Mouse (Mus musculus) testis, postnatal 10 days (tissue): ENCODE data around the gene Gm20388.

Experiments
- DNase-seq: peaks from one replicate; pipeline ENCODE4 v3.0.0; 2021; ENCODE audit warnings: low spot score

The Gm20388 gene

DNA sequence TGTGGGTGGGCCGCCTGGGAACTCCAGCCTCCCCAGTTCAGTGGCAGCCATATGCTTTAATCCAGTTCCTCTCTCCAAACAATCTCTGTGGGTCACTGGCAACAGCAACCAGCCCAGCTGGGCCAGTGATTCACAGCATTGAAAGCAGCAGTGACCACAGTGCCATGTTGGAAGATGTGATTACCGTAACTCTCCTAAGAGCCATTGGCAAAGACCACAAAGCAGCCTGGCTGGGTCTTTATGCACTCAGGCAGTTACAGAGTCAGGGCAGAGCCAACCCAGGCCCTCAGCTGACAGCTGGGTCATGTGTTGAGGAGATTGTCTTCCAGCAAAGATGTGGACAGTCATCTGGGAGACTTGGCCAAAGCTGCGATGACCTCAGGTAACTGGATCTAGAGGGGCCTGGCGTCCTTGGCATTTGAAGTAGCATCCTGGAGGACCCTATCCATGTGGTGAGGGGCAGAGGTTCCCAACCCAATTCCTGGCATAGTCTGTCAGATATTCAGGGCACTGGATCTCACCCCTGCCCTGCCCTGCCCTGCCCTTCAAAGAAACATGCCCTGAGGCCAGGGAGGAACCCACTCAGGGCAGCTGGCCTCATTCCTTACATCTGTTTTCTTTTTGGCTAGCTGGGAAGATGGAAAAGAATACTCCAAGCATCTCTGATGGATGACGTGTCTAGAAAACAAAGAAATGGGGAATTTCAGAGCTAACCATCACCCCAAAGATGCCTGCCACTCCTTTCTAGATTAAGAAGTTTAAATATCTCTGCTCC, 1052.2 kb downstream of the Gm20388 start:
- DNase-seq, result no peak

DNA sequence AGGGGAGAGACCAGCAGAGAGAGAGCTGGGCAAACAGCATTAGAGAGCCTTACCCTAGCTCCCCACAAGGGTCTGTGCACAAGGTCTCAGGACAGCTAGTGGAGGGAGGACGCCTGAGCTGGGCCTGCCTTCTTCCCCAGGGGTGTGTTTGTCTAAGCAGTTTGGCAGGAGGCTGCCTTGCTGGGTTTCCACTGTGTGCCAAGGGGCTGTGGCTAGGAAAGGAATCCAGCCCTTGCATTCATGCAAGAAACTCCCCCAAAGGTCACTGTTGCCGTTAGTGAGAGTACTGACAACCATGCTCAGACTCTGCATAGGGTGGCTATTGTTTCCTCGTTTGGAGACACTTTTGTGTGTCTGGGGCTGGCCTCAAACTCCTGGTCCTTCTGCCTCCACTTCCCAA, 1055.9 kb downstream of the Gm20388 start:
- no peak for DNase-seq

DNA sequence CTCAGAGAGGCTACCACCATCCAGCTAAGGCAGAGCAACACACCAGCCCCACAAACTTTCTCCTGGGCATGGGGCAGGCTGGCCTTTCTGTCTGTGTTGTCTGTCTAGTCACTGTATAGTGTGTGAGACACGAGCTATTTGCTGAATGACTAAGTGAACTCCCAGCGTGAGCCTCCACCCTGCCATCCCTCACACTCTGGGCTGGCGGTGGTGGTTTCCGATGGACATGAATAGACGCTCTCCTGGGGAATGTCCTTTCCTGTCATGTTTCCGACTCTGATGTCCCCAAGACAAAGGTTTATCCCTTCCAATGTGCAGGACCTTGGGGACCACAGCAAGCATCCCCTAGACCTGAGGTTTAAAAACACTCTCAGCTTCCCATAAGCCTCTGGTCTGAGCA, 1057.7 kb downstream of the Gm20388 start:
- DNase-seq, result no peak

DNA sequence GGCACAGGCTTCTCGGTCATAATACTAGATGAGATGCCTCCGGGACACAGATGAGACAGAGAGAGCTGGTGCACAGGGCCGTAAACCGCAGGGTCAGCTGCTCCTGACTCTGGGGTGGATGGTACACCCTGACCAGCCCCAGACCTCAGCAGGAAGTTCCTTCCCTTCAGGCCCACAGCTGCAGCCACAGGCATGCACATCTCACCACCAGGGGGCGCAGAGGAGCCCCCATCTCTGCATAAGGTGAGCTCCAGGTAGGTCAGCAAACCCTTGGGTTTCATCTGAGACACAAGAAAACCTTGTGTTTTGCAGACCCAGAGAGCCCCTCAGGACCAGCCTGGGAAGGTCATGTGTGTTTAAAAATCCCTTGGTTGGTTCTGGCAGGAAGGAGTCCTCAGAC, 1059.7 kb downstream of the Gm20388 start:
- DNase-seq, result peak; percentile 80

DNA sequence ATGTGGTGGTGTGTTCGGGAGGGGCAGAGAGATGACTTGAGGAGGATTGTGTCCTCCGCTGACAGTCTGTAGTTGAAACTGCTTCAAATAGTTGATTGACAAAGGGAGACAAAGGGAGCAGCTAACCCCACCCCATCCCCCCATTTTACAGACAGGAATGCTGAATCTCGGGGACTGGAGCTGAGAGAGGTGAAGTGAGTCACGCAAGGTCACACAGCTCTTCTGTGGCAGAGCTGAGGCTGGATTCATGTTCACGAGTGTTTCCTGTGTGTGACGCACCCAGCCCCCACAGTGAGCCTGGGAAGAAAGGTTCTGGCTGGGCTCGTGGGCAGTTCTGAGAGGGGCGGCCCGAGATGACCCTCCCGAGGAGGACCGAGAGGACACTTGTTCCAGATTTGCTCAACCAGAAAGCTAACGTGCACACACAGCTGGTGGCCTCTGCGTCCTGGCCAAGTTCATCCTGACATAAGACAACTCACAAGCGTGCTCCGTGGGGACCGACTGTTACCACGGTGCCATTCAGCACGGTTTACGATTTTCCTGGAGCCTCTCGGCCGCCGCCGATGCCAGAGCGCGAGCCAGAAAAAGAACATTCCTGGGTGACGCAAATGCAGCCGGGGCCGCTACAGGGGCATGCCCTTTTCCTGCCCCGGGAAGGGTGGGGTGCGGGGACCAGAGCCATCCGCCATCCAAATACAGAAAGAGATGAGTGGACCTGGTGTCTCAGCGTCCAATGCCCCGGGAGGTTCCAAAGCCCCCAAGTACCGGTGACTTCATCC, 1061.2 kb downstream of the Gm20388 start:
- no peak for DNase-seq

DNA sequence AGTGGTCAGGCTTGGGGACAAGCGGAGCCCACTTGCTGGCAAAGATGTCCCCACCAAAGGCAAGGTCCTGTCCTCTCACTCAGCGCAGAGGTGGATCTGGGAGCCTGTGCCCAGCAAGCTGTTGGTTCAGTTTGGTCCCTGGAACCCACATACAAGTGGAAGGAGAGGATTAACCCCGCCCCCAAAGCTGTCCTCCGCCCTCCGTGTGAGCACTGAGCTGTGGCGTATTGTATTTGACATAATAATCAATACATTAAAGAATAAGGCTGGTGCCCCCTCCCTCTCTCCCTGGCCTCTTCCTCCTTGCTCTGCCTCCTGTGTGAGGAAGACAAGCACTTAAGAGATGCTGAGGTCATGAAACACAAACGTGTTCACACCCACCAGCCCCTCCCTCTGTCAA, 1062.4 kb downstream of the Gm20388 start:
- DNase-seq, result no peak

DNA sequence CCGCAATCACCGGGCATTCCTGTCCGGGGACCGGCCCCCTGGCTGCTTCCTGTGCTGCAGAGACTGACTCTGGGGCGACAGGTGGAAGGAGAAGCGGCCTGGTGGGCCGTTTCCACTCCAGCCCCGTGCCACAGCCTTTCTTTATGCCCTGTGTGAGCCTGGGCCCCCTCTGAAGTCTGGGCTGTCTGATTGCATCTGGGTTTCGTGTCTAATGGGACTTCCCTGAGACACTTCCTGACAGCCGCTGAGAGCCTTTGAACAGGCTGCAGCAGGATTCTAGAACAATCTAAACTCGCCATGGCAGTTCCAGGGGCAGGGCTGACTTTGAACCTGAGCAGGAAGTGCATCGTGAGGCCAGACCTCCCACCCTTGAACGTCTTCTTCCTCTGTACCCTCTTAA, 1066.5 kb downstream of the Gm20388 start:
- no peak for DNase-seq

DNA sequence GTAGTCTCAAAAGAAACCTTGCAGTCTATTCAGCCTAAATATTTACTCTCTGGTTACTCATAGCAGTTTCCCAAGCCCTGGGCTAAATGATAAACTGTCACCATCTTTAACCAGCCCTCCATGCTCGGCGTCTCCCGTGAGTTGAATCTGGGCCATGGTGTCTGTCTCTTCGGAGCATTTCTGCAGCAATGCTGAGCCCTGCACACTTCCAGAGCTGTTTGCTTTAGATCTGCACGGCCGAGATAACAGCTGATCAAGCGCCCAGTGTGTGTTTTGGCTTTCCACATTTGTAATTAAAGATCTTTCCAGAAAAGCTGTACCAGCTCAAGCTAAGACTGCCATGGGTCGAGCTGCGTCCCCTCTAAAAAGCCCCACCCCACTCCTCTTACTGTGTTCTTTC, 1068.6 kb downstream of the Gm20388 start:
- no peak for DNase-seq

DNA sequence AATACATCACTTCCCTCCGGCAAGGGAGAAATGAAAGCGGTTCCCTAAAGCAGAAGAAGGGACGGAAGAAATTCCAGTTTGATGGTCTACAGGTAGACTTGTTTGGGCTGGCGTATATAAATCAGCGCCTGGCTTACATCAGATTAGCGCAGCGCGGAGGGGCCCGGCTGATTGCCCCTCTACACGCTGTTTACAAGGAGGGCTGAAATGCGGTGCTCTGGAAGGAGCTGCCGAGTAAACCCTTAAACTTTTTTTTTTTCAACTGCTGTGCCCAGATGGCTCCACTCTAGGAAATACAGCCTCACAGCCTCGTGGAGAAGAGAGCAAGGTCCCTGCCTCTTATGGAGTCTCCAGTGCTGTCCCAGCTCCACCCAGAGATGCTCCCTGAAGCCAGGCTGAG, 1070.3 kb downstream of the Gm20388 start:
- no peak for DNase-seq

DNA sequence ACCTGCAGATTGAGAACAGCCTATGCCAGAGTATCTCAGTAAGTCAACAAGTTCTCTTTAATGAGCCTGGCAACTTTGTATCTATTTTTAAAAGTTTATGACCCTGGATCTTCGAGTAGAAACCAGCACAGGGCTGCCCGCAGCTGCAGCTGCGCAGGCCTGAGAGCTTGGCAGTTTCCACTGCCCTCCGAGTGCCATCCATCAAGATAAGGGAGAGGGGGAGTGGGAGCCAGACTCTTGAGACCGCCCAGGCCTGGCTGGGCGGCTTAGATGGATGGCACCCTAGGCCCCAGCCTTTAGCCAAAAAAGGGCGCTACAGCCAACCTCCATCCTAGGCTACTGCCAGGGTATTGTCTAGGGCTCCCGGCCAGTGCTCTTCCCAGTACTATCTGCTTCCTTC, 1074.2 kb downstream of the Gm20388 start:
- DNase-seq, result no peak

DNA sequence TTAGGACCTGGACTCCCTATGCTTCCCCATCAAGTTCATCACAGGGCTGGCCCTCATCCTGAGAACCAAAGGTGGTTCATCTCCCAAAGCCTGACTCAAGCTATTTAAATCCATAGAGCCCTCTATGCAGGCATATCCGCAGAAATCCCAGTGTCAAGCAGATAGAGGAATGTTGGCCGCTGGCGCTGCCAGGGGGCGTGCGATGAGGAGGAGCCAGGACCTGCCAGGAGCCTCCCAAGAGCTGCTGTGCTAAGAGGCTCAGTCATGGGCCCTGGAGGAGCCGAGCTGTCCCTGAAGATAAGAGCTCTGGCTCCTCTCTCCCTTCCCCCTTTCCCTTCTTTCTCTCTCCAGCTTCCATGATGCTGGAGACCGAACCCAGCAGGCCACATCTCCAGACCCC, 1075.4 kb downstream of the Gm20388 start:
- DNase-seq, result no peak

DNA sequence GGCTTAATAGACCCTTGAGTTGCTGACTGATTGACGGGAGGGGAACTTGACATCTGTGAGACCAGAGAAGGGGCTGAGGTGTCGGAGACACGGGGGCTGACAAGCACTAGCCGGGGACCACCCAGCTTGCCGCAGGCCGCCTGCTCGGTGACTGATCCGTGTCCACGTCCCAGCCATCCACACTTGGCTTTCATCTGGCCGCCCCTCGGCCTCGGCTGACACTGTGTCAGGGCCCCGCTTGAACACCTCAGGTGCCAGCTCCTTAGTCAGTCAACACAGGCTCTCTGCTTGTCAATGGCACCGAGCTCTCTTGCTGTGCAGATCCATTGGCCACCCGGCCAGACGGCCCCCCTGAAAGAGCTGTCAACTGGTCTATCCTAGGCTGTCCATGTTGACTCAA, 1083.1 kb downstream of the Gm20388 start:
- no peak for DNase-seq

DNA sequence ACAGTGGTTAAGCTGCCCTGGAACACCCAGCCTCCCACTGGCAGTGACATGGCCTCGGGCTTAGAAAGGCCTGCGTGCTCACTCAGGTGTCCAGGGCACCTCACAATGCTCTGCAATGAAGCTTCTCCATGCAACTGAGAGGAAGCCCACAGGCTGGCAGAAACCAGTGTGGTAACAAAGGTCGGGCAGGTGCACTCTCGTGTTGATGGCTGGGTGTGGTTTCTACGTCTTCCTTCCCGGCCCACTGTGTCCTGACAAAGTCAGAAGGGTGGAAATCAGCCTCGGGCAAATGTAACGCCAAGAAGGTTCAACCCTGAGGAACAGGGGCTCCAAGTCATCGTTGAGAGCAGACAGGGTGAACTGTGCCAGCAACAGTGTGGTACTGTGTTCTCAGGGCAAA, 1084.8 kb downstream of the Gm20388 start:
- DNase-seq, result no peak

DNA sequence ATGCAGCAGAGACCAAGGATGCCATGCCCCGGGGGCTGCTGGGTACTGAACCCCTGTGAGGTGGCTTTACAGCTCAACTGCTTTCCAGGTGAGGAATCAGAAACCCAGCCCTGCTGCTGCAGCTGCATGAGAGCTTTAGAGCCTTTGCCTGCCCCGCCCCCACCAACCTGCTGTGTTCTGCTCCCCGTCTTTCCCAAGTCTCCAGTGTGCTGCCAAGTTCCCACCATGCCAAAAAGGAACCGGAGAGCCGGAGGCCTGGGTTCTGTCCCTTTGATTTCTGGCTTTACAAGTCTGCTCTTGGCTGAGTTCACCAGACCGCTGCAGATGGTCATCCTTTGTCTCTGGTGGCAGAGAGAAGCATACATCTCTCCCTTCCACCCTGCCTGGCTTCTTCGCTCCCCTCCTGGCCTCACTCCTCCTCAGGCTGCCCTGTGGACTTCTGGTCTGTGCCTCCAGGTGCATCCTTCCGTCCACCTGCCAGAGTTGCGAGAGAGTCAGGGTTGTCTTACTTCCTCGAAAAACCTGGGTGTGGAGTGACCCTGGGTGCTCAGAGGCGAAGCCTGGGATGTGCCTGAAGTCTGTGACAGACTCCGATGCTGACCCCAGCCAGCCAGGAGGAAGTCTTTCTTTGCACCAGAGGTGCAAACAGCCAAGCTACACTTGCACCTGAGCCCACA, 1086.4 kb downstream of the Gm20388 start:
- DNase-seq, result no peak

DNA sequence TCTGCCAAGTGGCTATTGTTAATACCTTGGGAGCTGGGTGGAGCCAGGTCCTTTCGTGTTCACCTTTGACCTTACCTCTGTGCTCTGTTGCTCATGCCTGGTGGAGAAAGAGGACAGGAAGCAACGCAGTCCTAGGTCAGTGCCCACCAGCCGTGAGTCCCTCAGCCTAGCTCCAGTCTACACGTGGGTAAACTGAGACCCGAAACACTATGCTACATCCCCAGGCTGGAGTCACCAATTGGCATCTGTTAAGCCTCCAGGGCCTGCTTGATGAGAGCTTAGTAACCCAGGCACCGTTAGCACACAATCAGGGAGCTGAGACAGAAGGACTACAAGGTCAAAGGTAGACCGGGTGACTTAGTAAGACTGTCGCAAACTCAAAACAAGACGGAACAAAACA, 1087.3 kb downstream of the Gm20388 start:
- no peak for DNase-seq

DNA sequence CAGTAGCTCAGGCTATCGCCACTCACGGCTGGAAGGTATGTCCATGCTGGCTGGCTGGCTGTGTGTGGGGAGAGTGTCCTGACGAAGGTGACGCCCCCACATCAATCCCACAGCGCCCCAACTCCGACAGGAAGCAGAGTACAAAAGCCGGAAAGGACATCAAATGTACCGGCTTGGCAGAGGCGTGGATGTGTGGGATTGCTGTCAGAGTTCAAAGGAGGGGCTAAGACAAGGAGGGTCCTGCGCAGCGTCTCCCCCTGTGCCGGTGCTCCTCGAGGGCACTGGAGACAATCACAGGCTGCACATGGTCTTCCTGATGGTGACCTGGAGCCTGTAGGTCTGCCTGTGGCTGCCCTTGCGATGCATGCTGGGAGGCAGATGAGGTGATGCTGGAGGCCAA, 1088.3 kb downstream of the Gm20388 start:
- no peak for DNase-seq

DNA sequence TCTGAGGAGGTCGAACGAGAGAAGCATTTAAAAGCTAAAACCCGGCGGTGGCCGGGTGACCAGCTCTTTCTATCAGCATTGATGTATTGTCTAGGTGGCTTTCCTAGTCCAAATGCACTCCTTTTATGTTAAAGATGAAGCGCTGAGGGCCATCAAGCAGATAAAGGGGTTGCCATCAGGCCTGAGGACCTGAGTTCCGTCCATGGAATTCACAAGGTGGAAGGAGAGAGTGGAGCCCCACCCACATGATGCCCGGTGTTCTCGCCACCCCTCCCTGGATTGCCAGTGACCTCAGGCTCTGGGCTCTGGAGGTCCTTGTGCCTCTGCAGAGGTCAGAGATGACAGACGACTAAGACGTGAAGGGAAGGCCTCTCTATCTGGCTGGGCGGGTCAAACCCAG, 1091.3 kb downstream of the Gm20388 start:
- DNase-seq, result no peak

DNA sequence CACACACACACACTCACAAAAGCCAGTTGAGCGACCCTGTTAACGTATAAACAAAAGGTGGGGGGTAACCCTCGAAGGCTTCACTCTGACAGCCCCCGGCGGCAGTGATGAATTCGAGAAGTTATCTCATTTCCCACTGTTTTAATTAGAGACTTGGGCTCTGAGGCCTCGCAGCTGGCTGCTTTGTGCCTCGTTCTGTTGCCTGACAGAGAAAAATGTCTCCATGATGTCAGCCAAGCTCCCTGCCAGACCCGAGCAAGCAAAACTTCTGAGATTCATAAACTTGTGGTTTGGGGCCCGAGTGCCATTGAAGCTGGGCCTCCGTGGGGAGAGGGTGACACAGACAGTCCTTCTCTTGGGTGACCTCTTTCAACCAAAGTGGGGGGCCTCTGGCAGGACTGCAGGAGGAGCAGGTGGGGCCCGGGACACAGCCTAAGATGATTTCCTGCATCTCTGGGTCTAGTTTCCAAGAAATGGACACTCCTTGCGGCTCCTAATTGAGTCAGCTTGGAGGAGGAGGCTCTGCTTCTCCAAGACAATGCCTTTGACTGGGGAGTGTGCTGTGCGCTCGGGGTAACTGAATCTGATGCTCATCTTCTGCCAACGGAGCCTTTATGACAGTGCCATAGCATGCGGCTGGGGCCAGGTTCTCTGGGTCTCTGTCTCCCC, 1092.4 kb downstream of the Gm20388 start:
- no peak for DNase-seq

DNA sequence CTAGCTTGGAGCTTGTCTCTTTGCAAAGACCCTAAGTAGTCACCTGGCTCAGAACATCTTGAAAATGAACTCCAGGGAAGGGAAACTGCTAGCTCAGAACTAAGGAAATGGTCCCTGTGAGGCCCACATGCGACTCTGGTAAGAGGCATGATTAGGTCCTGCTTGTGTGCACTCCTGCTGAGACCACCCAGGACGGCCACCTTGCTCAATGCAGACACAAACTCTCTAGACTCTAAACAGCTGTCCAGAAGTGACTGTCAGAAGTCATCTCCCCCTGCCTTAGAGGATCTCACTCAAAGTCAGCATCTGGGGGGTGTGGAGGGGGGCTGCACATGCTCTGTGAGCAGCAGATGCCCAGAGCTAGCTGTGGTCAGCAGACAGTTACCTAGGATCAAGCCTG, 1093.0 kb downstream of the Gm20388 start:
- DNase-seq, result no peak

DNA sequence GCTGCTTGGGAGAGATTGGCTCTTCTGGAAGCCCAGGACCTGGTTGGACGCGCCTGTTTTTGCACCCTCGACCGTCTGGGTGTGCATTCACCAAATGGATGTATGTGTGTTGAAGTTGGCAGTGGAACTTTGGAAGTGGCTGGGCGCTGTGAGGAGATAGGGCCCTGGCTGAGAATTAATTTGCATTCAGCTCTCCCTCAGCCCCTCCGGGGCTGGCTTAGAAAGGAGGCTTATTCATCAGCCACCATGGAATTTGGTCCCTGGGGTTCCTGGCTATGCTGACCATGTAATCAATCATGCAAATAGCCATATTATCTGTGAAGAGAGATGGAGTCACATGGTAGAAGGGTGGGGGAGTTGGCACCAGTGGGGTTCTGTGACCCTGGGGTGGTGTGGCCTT, 1102.7 kb downstream of the Gm20388 start:
- no peak for DNase-seq

DNA sequence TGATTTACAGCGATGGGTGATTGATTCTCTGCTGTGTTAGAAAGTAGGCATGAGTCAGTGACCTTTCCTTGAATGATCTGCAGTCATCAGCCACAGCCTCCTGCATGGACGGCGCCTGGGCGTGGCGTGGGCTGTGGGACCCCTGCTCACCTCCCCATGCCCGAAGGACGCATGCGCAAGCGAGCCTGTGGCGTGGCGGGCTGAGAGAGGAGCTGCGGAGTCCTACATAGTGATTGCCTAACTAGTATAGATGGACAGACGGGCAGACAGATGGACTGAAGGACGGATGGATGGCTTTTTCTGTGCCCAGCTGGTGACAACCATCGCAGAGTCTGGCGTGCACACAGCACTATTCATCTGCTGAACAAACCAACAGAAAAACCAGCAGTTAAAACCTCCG, 1106.0 kb downstream of the Gm20388 start:
- DNase-seq, result no peak

DNA sequence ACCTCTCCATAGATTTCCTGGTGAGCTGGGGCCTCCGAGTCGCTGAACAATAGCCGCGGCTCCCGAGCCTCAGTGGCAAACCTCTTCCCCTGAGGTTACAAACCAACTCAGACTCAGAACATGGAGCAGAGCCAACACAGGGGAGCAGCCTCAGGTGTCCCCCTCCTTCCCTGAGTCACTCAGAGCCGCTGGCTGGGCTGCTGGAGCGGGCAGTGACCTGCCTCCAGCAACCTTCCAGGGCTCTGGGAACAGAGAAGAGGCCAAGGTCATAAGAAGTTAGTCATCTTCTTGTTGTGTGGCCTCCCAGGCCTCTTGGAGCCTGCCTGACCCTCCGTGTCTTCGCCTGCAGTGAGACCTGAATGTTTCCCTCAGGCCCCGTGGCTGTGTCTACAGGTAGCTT, 1107.6 kb downstream of the Gm20388 start:
- no peak for DNase-seq

DNA sequence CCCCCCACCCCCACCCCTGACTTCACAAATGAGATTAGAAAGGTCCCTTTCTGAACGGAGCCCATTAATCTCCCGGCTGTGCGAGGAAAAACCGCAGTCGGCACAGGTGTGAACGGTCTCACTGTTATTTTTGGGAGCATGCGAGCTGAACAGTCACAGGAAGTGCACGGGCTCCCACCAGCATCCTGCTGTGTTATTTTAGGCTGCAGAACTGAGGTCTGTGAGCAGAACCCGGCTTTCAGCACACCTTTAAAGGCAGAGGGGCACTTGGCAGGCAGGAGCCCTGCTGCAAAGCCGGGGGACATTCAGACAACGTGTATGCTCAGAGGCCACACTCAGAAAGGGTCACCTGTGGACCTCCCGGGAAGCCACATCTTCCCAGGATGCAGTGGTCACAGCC, 1110.8 kb downstream of the Gm20388 start:
- DNase-seq, result no peak
